Mouse (Mus musculus) cerebellum, adult 2 months (tissue): Measurements from ENCODE around the gene Ankrd63. TPM values are rescaled to one million over a fixed set of nuclear protein-coding genes. Genes with fewer than 3 reads are reported as not detected.

Source experiments
- DNase-seq, 2 experiments: peaks; one replicate each; pipeline ENCODE4 v3.0.0; 2021
- H3K27ac ChIP-seq: fragments of 200-500 bp; 2 replicates; pipeline ENCODE4 v1.5.1; 2012; ENCODE audit warnings: low read length, control low read depth, inconsistent platforms; ENCODE audit not compliant: insufficient read depth
- H3K27me3 ChIP-seq: fragments of 200-500 bp; 2 replicates; pipeline ENCODE4 v1.6.1; 2012; ENCODE audit warnings: inconsistent platforms, mild to moderate bottlenecking, low read length, moderate library complexity; ENCODE audit not compliant: control insufficient read depth, insufficient read depth
- H3K4me1 ChIP-seq: fragments of 200-500 bp; 2 replicates; pipeline ENCODE4 v1.6.1; 2011; ENCODE audit warnings: low read length; ENCODE audit not compliant: control insufficient read depth, insufficient read depth
- H3K4me3 ChIP-seq: fragments of 200-500 bp; replicated peaks from 2 replicates; pipeline ENCODE3; 2011; ENCODE audit warnings: mild to moderate bottlenecking, low read depth, low read length, control low read depth; ENCODE audit not compliant: insufficient read depth
- CTCF ChIP-seq: fragments of 200-500 bp; IDR thresholded peaks from 2 replicates; pipeline ENCODE4 v1.5.1; 2011; ENCODE audit warnings: low read depth, mild to moderate bottlenecking, control low read depth, low read length, moderate library complexity, borderline replicate concordance; ENCODE audit not compliant: insufficient read depth
- POLR2A ChIP-seq: fragments of 200-500 bp; IDR thresholded peaks from 2 replicates; pipeline ENCODE4 v1.6.1; 2011; ENCODE audit warnings: low read length, control low read depth, borderline replicate concordance; ENCODE audit not compliant: insufficient read depth
- WGBS: fragments of 180-500 bp; shearing (Covaris S2); methylation state at CpG from one replicate; pipeline ENCODE4 v1.1.7; 2018; 5-methylcytosine and 5-hydroxymethylcytosine counted together
- polyA plus RNA-seq: library from polyadenylated mRNA; depleted of rRNA; stranded (reverse); fragments of >200 nt; gene quantifications from 2 replicates; pipeline ENCODE4 v1.2.3, GENCODE M21; 2012

Ankrd63 gene
- polyA plus RNA-seq, 1 experiment = 0.82 TPM

DNA sequence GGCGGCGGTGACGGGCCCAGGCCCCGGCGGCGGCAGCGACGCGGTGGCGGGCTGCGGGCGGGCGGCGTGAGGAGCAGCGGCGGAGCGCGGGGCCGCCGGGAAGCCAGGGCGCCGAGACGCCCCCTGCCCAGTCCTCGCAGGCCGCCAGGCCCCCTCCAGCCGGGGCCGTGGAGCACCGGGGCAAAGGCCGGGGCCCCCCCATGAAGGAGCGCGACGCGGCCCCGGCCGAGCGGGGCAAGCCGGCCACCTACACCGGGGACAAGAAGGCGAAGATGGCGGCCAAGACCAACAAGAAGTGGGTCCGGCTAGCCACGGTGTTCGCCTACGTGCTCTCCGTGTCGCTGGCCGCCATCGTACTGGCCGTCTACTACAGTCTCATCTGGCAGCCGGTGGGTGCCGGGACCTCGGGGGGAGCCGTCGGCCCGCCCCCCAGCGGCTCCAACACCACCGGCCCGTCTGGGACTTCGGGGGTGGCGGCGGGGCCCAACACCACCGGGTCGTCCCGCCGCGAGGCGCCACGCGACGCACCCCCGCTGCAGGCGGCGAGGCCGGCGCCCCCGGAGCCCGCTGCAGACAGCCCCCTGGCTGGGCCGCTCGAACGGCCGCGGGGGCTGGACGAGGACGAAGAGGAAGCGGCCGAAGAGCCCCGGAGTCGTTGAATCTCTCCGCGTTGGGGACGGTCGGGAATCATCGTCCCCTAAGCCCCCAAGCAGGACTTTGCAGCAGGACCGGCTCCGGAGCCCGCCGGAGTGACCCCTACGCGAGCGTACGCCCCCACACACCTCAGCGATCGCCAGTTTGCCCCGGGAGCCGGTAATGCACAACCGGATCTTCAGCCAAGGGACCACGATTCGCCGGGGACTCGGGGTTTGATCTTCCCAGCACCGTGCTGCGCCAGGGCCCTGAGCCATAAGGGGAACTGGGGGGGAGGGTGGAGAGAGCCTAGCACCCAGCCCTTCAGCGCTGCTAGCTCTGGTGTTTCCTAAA, 42.4 kb upstream of the Ankrd63 start:
- H3K27ac ChIP-seq = peak overlapping the region; percentile 58
- WGBS = under 1% methylated on average over 108 of the region's 113 CpGs
- TF ChIP-seq POLR2A (no peak), CTCF (no peak)

GRCm38 (mm10) chr2:118745232-118745884, 41.6 kb upstream of the Ankrd63 start, which contains the start of gene Inafm2:
Gene Inafm2, plus strand, starts transcription at chr2:118745758.
- DNase-seq = peak; percentile 91 to 93
- peaks cover 14% of the 10 kb centered on the region for H3K4me1 ChIP-seq
- H3K27ac ChIP-seq = peak within 1 kb of the TSS; percentile 58
- TF ChIP-seq CTCF (no peak), POLR2A (peak; percentile 52)
- H3K4me3 ChIP-seq = peak within 1 kb of the TSS; percentile 97
- H3K27me3 ChIP-seq = no peaks in the 10 kb centered on the region
- whole genome bisulfite sequencing = under 1% methylated on average over 57 of the region's 57 CpGs

More for the DNA sequence above, 42.4 kb upstream of the Ankrd63 start:
- Histone ChIP-seq H3K27me3 (no peaks in the 10 kb centered on the region), H3K4me3 (peak overlapping the region; percentile 97), H3K4me1 (peaks cover 16% of the 10 kb centered on the region)
- DNase-seq = peak; percentile 62 to 63

GRCm38 (mm10) chr2:118744621-118745020, 40.9 kb upstream of the Ankrd63 start:
- TF ChIP-seq POLR2A (no peak), CTCF (no peak)
- no peak for DNase-seq
- no peak overlapping the region for H3K27ac ChIP-seq
- WGBS = 36% methylated on average over 7 of the region's 7 CpGs
- H3K4me3 ChIP-seq = no peak overlapping the region
- H3K4me1 ChIP-seq = peaks cover 11% of the 10 kb centered on the region; the same call in 1 of the 2 replicates
- H3K27me3 ChIP-seq = no peaks in the 10 kb centered on the region

DNA sequence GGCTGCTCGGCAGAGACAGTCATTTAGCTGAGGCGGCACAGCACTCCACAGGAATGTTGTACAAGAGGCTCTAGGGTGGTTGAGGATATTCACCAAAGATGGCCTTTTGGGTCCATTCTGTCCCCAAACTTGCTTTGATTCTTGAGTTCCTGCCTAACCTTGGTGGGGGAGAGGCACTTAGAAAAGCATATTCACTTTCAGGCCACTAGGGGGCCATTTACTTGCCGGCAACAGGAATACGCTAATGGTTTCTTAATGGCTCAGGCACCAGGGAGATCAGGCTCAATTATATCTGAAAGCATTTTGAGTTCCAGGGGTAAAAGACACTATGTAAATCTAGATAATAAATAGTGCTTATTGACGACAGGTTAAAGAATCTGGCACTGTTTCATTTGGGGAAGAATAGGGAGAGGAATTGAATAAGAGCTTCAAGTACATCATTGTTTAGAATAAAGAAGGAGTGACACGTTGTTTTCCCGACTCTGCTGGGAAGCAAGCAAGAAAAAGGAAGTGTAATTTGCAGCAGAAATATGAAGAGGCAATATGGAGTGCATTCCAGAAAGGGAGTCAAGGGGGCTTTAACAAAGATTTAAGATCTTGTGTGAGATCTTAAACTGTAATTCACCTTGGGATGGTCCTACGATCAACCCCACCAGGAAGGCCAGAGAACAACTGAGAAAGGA, 39.6 kb upstream of the Ankrd63 start:
- Histone ChIP-seq H3K27me3 (no peaks in the 10 kb centered on the region), H3K4me1 (0 out of 2 replicates have a peak, but pooled peaks cover 5% of the 10 kb centered on the region), H3K4me3 (no peak overlapping the region), H3K27ac (no peak overlapping the region)
- 36% methylated on average over 8 of the region's 8 CpGs for WGBS
- DNase-seq = peak; percentile 43 to 68
- no peak for TF ChIP-seq POLR2A
- TF ChIP-seq CTCF = peak; percentile 64; the same call in 1 of the 2 replicates

DNA sequence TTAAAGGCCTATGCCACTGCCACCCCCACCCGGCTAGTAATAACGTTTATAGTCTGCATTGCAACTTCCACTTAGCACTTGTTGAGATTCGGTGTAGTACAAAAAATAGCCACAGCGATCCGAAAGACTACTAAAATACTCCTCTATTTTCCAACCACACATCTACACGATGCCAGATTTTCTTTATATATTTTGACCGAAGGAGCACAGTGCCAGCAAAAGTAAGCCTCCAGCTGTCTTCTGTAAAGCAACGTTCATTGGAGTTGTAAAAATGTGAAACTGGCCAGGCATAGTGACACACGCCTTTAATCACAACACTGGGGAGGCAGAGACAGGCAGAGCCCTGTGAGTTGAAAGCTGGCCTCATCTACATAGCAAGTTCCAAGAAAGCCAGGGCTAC, 37.4 kb upstream of the Ankrd63 start:
- TF ChIP-seq POLR2A (no peak), CTCF (no peak)
- DNase-seq = no peak
- H3K4me3 ChIP-seq = no peak overlapping the region
- 63% methylated on average over 9 of the region's 9 CpGs for WGBS
- H3K4me1 ChIP-seq = no peaks in the 10 kb centered on the region
- H3K27ac ChIP-seq = no peak overlapping the region
- H3K27me3 ChIP-seq = no peaks in the 10 kb centered on the region

GRCm38 (mm10) chr2:118740341-118740740, 36.6 kb upstream of the Ankrd63 start:
- H3K4me1 ChIP-seq = no peaks in the 10 kb centered on the region
- no peak for DNase-seq
- no peak overlapping the region for H3K4me3 ChIP-seq
- H3K27ac ChIP-seq = no peak overlapping the region
- H3K27me3 ChIP-seq = no peaks in the 10 kb centered on the region
- TF ChIP-seq CTCF = no peak
- TF ChIP-seq POLR2A = no peak
- WGBS = 68% methylated on average over 3 of the region's 3 CpGs

- WGBS = 20% methylated on average over 5 of the region's 5 CpGs
- no peak for TF ChIP-seq CTCF
- TF ChIP-seq POLR2A = no peak
- Histone ChIP-seq H3K4me3 (no peak overlapping the region), H3K27me3 (no peaks in the 10 kb centered on the region), H3K4me1 (peaks cover 3% of the 10 kb centered on the region; the same call in 1 of the 2 replicates), H3K27ac (no peak overlapping the region)
- DNase-seq = no peak
Measured at GRCm38 (mm10) chr2:118733341-118733740, 29.6 kb upstream of the Ankrd63 start.
